Mouse (Mus musculus): Measurements from ENCODE around the gene Fbl.
"Not testable (repeated sequence)": the region's sequence is repeated elsewhere in the genome, so short reads cannot be mapped to it uniquely, and the experiment has no call there.

Gene Fbl

GRCm38 (mm10) chr7:28195414-28196098, 26.0 kb downstream of the Fbl start:
- DNase-seq: no peak

- DNase-seq: no peak
Observed at GRCm38 (mm10) chr7:28196528-28196927, 27.0 kb downstream of the Fbl start.

- no peak for DNase-seq
Observed at GRCm38 (mm10) chr7:28199054-28199453, 29.5 kb downstream of the Fbl start.

- DNase-seq: no peak
Observed at GRCm38 (mm10) chr7:28203207-28204108, 33.9 kb downstream of the Fbl start.

- no peak for DNase-seq
Observed at GRCm38 (mm10) chr7:28206044-28206600, 36.6 kb downstream of the Fbl start.

- no peak for DNase-seq
Observed at GRCm38 (mm10) chr7:28208396-28208987, 39.0 kb downstream of the Fbl start.

GRCm38 (mm10) chr7:28208988-28209508, 39.5 kb downstream of the Fbl start:
- peak; percentile 53 for DNase-seq

- DNase-seq: no peak
Observed at GRCm38 (mm10) chr7:28210731-28211130, 41.2 kb downstream of the Fbl start.

- peak; percentile 41 for DNase-seq
Observed at GRCm38 (mm10) chr7:28214142-28214541, 44.6 kb downstream of the Fbl start.

- not testable (repeated sequence) for DNase-seq
Observed at GRCm38 (mm10) chr7:28215950-28216349, 46.4 kb downstream of the Fbl start.

GRCm38 (mm10) chr7:28217811-28218210, 48.3 kb downstream of the Fbl start:
- not testable (repeated sequence) for DNase-seq

- peak; percentile 34 for DNase-seq
Observed at GRCm38 (mm10) chr7:28218951-28219740, 49.6 kb downstream of the Fbl start.

GRCm38 (mm10) chr7:28226836-28227235, 57.3 kb downstream of the Fbl start:
- DNase-seq: not testable (repeated sequence)

GRCm38 (mm10) chr7:28227421-28227820, 57.9 kb downstream of the Fbl start:
- DNase-seq: not testable (repeated sequence)

Data from cerebellum, adult 9-11 months (tissue).